18 mouse cellular contexts compared by ENCODE assay signal in genomic region chr10:14725671-14726070, GRCm38 (mm10). TPM values are rescaled to one million over a fixed set of nuclear protein-coding genes. Genes with fewer than 3 reads are reported as not detected.
DNase-seq lines count a peak whose midpoint lies in the region.
"Had no signal": no experiment of that assay in that cellular context is flagged by ENCODE, and none has a peak within 500 bp of the region (broad histone marks: within the 10 kb centered on the region; RNA-seq: fewer than 3 reads in every experiment).

No protein-coding gene starts in this region.

- intact Hi-C loops in heart, postnatal 10 days (cut with DNase I): no loop called here

- peak; percentile 10 to 14 for DNase-seq in left cerebral cortex, adult 18-20 months (ENCODE audit: low spot score in 2 of 2)
- DNase-seq in left cerebral cortex, adult 11 months (ENCODE audit: low spot score): no peak
- peak; percentile 53 for DNase-seq in layer of hippocampus, adult 11-12 months (ENCODE audit: low spot score)
- DNase-seq in layer of hippocampus, postnatal 25 days (ENCODE audit: extremely low spot score in 1 of 2, low spot score in 1 of 2): peak; percentile 4 to 7
- peak; percentile 70 for DNase-seq in telencephalon, adult 2 months (ENCODE audit: low read depth, low spot score)
- no peak for DNase-seq in adrenal gland, adult (ENCODE audit: inconsistent age in 2 of 2, low spot score in 1 of 2)
- no peak for DNase-seq in heart, postnatal 10 days
- DNase-seq: cerebellum, postnatal 10 days; embryo, embryonic 11 days; heart, postnatal 36 days; kidney, adult 8-10 months; kidney, postnatal 36 days; midbrain, embryonic 14.5 days; retina, postnatal 1 day; thymus, postnatal 36 days had no signal

RNA-seq across cellular contexts. Expression of gene Gje1, which starts 7.7 kb away (rescaled TPM):
- not detected for total RNA-seq in left cerebral cortex, adult 18-20 months (2021)
- not detected for total RNA-seq in layer of hippocampus, postnatal 25 days (2021)
- not detected for total RNA-seq in heart, postnatal 10 days (2021)
- total RNA-seq: adrenal gland, postnatal 4 days; heart, postnatal 36 days; megakaryocyte progenitor cell, adult 5-6 weeks had no signal

RNA-seq across cellular contexts. Expression of gene Nmbr, which starts 20.3 kb away (rescaled TPM):
- 1 to 10 TPM; 4.4 to 4.7 TPM for total RNA-seq in left cerebral cortex, adult 18-20 months (2021)
- total RNA-seq in layer of hippocampus, postnatal 25 days (2021): 1 to 10 TPM; 3.5 to 4.5 TPM
- not detected for total RNA-seq in heart, postnatal 10 days (2021)
- total RNA-seq: heart, postnatal 36 days; megakaryocyte progenitor cell, adult 5-6 weeks; neutrophil, adult 5-6 weeks had no signal

RNA-seq across cellular contexts. Expression of gene Vta1, which starts 20.3 kb away (rescaled TPM):
- total RNA-seq in left cerebral cortex, adult 18-20 months (2021): 10 to 100 TPM; 69.4 to 71.7 TPM
- total RNA-seq in layer of hippocampus, postnatal 25 days (2021): 10 to 100 TPM; 70.4 to 75.2 TPM
- total RNA-seq in heart, postnatal 10 days (2021): 10 to 100 TPM; 36.5 to 44.5 TPM

Comparison
In these comparisons a context has a peak if more than half of its experiments do, and no peak if none do; other contexts are left out.
1. DNase-seq: peak in left cerebral cortex, adult 18-20 months (2 of 2), layer of hippocampus, adult 11-12 months (single experiment), layer of hippocampus, postnatal 25 days (2 of 2) and telencephalon, adult 2 months (single experiment); none in left cerebral cortex, adult 11 months (single experiment), adrenal gland, adult (0 of 2) and heart, postnatal 10 days (0 of 2).
2. RNA of gene Nmbr, which starts 20.3 kb away (total RNA-seq): 4.4 to 4.7 TPM in left cerebral cortex, adult 18-20 months and 3.5 to 4.5 TPM in layer of hippocampus, postnatal 25 days; not detected in heart, postnatal 10 days; every median in the first group is over 4 times any median in the second.